Mouse (Mus musculus) megakaryocyte-erythroid progenitor cell, adult 5-6 weeks (primary cell): ENCODE measurements around the gene Osbp. TPM values are rescaled to one million over a fixed set of nuclear protein-coding genes. Genes with fewer than 3 reads are reported as not detected.
"Not testable (repeated sequence)": the region's sequence is repeated elsewhere in the genome, so short reads cannot be mapped to it uniquely, and the experiment has no call there.

Source experiments
- ATAC-seq: replicated peaks from 2 replicates; pipeline ENCODE4 v1.8.0; 2016; ENCODE audit warnings: mild to moderate bottlenecking, inconsistent platforms; ENCODE audit not compliant: severe bottlenecking, poor library complexity, low FRiP score, low TSS enrichment
- total RNA-seq, 2 experiments: library from RNA; stranded (forward) in 1 of 2; stranded (reverse) in 1 of 2; fragments of 200-1000, 215-1000 nt in 1 of 2; fragments of >200 nt in 1 of 2; fragmentation: Nextera tagmentation in 1 of 2; gene quantifications; 2 replicates each; pipeline ENCODE4 v1.2.3; 2014 to 2017

Osbp gene
- 39.5 and 39.9 TPM in 2 replicates for total RNA-seq (2014; fragmentation: Nextera tagmentation)
- total RNA-seq (2017): 28.8 and 29.0 TPM in 2 replicates

DNA sequence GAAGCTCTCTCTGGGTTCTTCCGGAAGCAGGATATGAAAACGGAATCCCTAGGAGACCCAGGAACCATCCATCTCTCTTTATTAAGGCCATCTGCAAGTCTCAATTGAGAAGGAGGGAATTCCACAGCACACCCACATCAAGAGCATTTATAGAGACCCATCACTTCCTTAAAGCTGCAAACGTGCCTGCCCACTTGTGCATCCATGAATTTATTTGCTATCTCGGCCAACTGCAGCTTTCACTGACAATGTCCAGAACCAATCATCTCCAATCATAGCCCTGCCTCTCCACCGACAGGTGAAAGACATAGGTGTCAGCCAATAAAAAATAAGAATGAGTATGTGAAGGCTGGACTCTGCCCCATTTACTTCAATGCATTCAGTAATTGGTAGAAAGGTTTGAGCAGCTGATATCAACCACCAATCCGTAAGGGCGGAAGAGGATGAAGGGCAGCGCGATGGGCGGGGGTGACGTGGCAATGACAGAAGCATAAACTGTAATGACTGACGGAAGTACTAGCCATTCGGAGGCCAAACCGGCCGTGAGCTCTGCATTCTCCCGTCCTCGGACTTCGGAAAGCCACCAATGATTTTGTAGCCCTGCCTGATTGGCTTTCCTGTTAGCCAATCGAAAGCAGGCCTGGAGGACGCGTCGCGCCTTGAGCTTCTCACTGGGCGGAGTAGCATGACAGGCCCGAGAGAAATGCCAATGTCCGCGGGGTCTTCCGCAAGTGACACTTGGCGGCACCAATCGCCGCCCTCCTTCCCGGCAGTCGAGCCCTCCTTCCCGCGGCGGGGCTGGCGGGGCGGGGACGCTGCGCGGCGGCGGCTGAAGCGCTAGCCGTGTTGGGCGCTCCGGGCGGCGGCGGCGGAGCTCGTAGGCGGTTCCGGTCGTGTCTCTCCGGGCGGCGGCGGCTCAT is at the start of gene Osbp:
Gene Osbp, plus strand, starts transcription at position 919 of the 920 bp plus-strand sequence.
- peak; percentile 95 for ATAC-seq

DNA sequence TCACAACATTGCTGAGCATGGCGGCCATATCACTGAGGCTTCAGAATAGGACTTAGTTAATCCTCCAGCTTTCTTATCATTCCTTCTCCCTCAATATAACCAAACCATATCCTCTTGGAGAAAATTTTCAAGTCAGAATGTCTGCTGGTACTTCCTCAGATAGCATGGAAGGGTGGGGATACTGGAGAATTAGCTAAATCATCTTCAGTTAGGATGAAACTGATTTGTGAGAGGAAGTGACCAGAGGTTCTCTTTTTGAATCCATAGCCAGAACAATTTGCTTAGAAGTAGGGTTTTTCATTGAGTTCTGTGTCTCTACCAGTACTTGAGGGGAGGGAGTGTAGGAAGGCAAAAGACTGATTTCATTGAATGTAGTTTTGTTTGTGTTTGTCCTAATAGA is 43.7 kb upstream of the Osbp start:
- ATAC-seq: no peak

DNA sequence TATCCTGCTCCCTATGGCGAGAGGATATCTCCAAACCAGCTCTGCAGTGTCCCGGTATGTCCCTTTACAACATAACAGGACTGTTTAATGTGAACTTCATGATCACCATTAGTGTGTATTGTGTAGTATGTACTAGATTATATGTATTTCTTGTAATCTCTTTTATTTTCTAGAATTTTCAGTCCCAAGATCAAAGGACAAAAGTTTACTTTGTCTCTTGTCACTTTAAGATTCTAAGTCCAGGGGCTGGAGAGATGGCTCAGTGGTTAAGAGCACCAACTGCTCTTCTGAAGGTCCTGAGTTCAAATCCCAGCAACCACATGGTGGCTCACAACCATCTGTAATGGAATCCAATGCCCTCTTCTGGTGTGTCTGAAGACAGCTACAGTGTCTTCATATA is 43.2 kb upstream of the Osbp start:
- ATAC-seq: not testable (repeated sequence)

DNA sequence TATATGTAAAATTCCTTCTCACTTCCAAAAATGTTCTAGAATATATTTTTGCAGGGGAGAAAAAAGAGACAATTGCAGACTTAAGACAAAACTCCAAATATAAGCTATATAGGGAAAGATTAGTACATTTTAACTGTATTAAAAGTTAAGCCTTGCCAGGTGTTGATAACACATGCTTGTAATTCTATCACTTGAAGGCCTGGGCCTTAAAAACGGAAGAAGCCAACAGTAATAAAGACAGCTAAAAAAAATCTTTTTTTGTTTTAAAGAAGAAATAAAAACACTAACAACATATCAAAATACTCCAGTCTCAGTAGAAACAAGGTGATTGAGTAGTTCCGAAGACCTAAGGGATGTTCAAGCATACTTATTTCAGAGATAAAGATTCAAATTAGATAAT is 39.4 kb upstream of the Osbp start:
- ATAC-seq: no peak

DNA sequence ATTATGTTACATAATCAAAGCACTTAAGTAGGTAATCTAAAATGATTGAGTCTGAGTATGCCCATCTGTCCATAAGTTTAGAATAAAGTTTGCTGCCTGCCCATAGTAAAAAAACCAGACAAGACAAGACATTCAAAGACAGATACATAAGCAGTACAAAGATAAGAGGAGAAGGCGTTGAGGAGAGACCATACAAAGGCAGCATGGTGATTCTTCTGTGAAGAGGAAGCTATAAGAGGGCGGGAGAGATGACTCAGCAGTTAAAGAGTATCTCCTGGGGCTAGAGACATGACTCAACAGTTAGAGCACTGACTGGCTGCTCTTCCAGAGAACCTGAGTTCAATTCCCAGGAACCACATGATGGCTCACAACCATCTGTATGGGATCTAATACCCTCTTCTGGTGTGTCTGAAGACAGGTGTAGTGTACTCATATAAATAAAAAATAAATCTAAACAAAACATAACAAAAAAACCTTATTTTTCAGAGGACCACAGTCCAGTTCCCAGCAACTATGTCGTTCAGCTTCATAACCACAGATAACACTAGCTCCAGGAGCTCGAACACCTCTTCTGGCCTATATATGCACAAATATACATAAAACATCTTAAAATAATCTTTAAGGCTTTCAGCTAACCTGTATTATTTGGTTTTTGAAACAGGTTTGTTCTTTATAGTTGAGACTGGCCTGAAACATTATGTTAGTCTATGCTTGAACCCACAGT is 37.6 kb upstream of the Osbp start:
- ATAC-seq: peak; percentile 92

DNA sequence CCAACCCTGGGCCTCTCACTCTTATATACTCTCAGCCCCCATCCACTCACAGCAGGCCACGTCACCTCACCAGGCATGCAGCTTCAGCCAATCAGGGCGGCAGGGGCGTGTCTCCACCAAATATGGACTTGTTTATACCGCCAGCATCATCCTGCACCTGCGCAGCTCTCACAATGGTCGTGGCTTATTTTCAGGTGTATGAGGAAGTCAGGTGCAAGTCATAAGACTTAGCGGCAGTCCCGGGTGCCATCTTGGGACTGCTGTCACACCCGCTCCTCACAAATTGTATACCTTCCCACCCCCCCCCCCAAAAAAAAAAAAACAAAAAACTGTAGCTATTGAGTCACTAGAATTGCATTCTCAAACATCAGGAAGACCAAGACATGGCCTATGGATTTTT is 19.3 kb upstream of the Osbp start:
- not testable (repeated sequence) for ATAC-seq

DNA sequence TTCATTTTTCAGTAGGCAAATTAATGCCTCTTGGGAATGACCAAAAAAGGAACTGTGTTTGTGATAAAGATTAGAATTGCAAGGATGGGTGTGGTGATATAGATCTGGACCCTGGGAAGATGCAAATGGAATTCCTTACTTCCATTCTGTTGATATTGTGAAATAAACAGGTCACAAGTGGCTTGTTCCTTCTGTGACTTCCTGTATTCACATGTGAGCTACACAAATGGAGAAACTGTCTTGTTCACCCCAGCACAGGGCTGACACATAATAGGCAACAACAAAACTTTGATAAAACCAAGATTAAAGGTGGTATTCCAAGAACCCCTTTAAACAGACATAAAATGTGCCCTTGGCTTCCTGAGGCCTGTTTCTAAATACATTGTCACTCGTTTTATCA is 15.9 kb upstream of the Osbp start:
- no peak for ATAC-seq

DNA sequence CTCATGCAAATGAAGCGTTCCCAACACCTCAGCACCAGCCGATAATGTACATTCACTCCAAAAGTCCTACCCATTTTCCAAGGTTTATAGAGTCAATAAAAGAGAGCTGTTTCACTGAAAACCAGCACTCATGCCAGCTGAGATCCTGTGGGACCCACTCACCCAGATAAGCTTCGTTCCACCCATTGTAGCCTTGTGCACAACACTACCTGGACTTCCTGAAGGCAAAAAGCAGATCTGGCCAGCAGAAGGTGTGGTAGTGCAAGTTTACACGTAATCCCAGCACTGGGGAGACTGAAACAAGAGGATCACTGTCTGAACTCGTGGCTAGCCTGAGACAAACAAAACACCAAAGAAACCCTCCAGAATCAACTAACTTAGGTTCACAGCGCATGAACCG is 15.0 kb upstream of the Osbp start:
- ATAC-seq: no peak

DNA sequence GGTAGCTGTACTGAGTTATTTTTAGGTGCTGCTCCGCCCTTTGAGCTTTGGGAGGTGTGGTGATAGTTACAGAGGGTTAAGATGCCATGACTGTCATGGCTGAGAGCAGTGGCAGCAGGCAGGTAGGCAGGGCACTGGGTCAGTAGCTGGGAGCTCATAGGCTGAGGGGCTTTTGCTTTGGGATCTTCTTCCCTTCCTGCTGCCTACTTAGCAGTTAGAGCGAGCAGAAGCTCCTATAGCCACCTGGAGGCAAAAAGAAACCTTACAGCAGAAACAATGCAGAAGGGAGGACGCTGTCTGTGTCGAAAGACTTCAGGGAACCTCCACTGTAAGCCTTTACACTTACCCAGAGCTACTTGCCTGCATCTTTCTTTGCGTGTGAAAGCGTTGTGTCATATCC is 11.5 kb upstream of the Osbp start:
- 0 out of 2 replicates have a peak, but pooled peaks have one; percentile 18 for ATAC-seq

DNA sequence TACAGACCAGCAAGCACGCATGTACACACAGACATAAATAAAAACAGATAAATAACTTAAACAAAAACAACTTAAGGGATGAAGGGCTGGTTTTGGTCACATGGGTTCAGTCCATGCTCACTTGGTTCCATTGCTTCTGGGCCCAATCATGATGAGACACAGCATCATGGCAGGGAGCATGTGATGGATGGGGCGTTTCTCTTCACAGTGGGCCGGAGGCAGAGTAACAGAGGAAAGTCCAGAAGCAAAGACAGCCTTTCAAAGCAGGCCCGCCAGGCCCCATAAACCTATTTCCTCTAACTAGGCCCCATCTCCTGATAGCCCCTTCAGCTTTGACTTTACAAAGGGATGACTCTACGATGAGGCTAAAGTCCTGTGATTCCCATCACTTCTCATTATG is 9.1 kb upstream of the Osbp start:
- no peak for ATAC-seq

DNA sequence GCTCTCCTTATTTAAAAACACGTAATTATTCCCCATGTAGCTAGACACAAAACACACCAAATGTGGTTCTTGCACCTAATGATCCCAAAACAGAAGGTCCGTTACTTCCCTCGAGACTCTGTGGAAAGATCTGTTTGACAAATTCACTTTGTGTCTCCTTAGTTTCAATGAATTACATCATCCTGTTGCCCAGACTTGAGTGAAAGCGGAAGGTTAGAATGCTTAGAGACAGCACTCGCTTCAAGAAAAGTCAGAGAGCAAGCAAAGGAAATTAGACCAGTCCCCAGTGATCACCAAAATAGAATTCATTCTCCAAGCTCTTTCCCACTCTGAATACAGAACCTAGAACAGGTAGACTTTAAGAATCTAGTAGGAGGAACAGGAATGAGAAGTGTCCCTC is 8.3 kb upstream of the Osbp start:
- ATAC-seq: no peak

DNA sequence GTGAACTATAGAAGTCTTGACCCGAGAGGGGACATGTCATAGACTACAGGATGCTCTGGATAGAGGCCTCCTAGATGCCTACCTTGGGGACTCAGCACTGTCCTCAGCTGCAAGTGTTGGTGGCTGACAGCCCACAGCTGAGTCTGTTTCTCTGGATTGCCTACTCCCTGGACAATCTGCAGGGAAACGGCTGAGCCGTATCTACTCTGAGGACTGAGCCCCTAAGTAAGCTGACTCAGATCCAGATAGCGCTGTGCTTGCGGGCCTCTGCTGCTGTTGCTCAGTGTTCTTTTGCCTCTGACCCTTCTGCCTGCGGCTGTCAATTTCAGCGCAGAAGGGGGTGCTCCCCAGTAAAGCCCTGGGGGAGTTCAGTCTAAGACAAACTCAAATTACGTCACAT is 7.9 kb upstream of the Osbp start:
- ATAC-seq: no peak

DNA sequence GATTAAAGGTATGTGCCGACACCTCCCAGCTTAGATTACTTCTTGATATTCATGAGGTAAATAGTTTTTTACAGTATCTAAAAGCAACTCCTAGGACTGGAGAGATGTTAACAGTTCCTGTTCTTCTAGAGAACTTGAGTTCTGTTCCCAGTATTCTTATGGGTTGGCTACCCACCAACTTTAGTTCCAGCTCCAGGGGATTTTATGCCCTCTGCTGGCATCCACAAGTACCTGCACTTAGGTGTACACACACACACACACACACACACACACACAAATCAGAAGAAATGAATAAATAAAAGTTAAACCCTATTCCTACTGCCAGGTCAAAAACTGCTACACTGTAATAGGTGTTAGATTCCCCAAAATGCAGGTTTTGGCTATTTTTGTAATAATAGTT is 1.5 kb upstream of the Osbp start:
- ATAC-seq: no peak

DNA sequence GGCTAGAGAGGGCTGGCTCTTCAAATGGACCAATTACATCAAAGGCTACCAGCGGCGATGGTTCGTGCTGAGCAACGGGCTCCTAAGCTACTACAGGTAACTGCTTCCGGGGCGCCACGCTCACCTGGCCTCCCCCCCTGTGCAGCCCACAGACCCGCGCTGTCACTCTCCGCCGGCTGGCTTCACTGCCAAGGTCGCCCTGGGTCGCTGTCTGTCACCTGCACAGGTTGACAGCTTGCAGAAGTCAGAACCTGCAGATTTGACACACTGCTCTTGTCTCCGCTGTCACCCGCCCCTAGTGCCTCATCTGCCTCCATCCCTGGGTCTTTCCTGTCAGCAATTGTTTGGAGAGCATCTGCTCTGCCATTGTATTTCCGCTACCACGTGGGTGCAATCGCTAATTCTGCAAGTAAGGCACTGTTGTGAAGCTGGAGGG is 478 bp downstream of the Osbp start:
- 0 out of 2 replicates have a peak, but pooled peaks have one; percentile 9 for ATAC-seq

DNA sequence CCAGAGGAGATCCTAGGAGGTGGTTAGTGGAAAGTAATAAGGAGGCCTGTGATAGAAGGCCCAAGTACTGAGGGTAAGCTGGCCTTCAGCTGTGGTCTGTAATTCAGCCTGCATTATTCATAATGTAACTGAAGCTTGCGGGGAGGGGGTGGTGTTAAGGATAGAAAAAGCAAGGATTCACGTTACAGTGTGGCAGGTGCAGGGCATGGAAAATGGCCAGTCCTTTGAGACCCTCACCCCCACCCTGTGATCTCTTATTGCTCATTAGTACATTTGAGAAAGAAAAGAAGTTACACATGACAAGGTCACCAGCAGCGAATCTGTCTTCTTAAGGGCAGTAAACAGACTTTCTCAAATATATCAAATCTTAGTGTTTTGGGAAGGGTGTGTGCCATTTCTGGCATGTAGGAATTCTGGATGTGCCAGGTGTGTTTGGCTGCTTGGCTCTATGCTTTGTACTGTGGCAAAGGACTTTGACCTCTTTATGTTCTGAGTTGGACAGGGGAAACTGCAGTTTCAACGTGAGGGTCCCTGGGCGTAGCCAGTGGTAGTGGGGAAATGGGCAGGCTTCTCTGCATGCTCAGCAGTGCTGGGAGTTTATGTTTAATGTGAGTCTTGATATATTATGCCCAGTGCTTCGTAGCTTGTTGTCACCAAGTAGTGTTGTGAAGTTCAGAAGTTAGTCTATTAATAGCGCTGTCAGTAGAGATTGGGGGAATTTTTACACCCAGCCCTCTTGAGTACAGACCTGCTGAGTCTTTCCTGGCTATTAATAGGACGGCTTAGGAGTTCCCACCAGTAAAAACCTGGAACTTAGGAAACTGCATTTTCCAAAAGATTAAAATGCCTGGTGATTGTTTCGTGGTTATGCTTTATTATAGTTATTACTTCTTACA is 3.7 kb downstream of the Osbp start:
- no peak for ATAC-seq

DNA sequence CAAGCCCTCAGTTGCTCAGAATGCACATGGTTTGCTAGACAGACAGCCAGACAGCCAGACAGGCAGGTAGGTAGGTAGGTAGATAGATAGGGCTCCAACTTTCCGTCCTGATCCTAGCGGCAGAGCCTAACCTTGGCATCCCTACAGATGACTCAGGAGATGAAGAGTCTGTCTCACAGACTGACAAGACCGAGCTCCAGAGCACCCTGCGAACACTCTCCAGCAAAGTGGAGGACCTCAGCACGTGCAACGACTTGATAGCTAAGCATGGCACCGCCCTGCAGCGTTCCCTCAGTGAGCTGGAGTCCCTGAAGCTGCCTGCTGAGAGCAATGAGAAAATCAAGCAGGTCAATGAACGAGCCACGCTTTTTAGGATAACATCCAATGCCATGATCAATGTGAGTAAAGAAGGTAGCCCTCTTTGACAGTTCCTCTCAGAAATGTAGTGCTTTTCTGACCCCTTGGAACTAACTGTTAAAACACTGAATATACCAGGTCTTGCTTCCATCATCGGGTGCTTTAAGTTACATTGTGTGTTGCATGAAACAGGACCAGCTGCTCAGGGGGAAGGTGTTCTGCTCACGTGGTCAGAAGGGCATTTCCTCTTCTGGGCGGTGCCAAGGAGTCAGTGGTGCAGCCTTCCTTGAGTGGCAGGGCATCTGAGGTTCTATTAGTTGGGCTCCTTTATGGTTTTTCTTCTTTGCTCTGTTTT is 7.9 kb downstream of the Osbp start:
- peak; percentile 69 for ATAC-seq

DNA sequence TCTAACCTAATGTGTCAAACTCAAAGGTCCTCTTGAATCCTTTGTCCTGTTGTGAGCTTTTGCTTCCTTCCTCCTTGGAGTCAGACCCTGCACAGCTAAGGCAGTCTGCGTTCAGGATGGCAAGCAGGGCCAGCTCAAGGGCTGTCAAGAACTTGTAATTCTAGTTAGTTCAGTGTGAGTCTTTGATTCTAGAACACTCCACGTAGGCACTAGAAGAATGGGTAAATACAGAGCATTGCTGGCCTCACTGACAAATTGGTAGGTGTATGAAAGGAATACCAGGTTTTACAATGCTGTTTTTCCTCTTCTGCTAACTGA is 8.4 kb downstream of the Osbp start:
- ATAC-seq: no peak

DNA sequence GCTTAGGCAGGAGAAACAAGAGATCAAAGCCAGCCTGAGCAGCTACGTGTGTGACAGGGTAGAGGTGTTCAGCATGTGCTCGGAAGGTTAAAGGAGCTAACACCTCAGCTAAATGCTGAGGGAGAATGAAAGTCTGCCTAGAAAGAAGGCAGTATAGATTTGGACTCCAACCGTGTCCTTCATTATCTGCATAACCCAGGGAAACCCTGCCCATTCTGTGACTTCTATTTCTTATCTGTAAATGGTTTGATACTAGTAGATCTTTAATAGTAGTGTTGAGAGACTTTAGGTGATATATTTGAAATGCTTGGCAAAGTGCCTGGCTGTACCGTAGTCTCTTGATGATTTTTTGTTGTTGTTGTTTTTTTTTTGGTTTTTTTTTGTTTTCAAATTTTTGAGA is 9.9 kb downstream of the Osbp start:
- ATAC-seq: peak; percentile 85

DNA sequence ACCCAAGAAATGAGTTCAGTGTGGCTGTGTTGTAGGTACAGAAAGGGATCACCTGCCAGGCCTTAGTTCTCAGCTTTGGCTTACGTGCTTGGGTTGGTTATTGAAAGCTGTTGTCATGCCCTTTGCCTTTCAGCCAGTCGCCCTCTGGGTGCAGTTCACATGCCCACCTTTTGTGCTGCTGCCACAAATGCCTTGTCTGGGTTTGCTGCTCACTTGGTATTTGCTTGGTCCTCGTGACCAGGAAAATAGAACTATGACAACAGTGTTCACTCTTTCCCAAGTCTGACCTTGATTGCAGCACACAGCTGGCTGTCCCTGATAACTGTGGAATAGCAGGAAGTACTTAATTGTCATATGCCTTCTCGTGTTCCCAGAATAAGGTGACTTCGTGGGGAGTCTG is 11.6 kb downstream of the Osbp start:
- no peak for ATAC-seq
